Mouse (Mus musculus) gonadal fat pad, adult 2 months (tissue): ENCODE data around the gene Exoc3. TPM values are rescaled to one million over a fixed set of nuclear protein-coding genes. Genes with fewer than 3 reads are reported as not detected.

ENCODE experiments used
- DNase-seq: peaks from one replicate; pipeline ENCODE4 v3.0.0-alpha.2; 2012; ENCODE audit warnings: low read depth
- polyA plus RNA-seq: library from polyadenylated mRNA; depleted of rRNA; stranded (reverse); fragments of >200 nt; gene quantifications from 2 replicates; pipeline ENCODE4 v1.2.3, GENCODE M21; 2012; rRNA removed

Gene Exoc3
- polyA plus RNA-seq = 28.5 and 35.1 TPM in 2 replicates

GRCm38 (mm10) chr13:74208317-74208985 lies at the start of gene Exoc3:
Gene Exoc3 (minus strand): TSS chr13:74208732.
- DNase-seq = no peak

GRCm38 (mm10) chr13:74246494-74246893 lies 38.0 kb upstream of the Exoc3 start:
- DNase-seq = no peak

DNA sequence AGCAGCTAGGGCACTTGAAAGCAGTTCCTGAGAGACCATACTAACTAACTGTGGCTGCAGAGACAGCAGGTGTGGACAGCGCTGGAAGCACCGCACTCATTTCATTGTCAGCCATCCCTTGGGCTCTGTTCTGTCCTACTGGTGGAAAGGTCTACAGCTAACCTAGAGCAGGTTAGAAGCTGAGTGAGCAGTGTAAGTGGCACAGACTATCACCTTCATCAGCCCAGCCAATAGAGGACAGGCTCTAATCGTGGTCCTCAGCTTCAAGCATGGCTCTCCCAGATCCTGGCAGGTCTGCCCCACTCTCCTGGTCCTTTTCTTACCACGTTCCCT lies 37.3 kb upstream of the Exoc3 start:
- DNase-seq = no peak

- DNase-seq = no peak
These were observed 36.8 kb upstream of the Exoc3 start for GRCm38 (mm10) chr13:74245214-74245898.

GRCm38 (mm10) chr13:74237574-74237973 lies 29.0 kb upstream of the Exoc3 start:
- DNase-seq = no peak

GRCm38 (mm10) chr13:74220659-74221058 lies 12.1 kb upstream of the Exoc3 start:
- DNase-seq = no peak

- DNase-seq = no peak
These were observed 9.9 kb upstream of the Exoc3 start for GRCm38 (mm10) chr13:74218441-74218840.

DNA sequence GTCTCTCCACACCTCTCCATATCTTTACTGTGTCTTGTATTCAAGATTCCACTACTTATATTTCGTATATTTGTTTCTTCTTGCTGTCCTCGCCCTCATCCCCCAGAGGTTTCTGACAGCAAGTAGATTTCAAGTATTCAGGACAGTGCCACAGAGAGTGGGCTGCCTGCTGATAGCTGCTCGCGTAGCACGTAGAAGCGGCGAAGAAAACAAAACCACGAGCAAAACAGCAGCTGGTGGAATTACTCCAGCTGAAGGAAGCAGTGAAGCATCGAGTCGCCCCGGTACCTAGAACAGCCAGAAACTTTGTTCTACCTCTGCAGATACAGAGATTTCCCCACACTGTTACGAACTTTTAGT lies 434 bp upstream of the Exoc3 start:
- DNase-seq = no peak

GRCm38 (mm10) chr13:74196451-74196850 lies 12.1 kb downstream of the Exoc3 start:
- no peak for DNase-seq

- no peak for DNase-seq
These were observed 15.9 kb downstream of the Exoc3 start for GRCm38 (mm10) chr13:74192613-74193012.

DNA sequence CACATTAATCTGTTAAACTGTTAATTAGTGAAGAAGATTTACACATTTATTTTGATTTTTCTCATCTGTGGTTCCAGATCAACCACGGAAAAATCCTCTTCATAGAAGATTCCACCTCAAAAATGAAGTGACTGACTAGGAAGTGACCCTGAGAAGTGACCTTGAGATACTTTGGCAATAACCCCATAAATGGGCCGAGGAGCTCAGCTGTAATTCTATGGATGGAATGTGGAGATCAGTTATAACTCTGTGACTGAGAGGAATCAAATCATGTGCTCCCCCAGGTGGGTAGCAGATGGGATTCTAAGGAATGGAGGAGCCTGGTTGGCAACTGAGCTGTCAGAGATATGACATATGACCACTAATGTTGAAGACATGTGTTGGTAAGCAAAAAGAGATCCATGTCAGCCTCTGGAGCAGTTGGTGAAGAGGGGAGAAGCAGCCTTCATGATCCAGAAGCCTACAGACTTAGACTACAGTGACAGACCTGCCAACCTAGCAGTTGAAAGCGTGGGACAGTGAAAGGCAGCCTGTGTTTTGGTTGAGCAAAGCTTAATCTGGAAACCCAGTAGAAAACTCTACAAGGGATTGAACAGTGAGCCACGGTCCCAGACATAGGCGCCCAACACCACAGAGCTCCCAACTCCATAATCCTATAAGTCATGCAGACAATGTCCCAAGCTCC lies 25.4 kb downstream of the Exoc3 start:
- no peak for DNase-seq

DNA sequence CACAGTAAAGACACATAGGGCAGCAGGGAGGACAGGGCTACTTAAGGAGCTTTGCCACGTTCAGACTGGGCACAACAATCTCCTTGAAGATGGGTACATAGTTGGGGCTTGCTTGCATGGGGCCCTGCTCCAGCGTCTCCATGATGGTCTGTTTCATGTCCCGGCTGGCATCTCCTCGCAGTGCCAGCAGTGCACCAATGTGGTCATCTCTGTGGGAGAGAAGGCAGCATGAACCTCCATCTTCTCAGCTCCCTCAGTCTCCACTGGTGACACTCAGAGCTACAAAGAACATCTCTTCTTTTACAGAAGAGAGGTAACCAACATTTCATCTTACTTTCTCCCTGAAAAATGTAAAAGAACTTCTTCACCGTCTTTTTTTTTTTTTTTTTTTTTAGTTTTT lies 36.5 kb downstream of the Exoc3 start:
- no peak for DNase-seq

- DNase-seq = no peak
These were observed 38.9 kb downstream of the Exoc3 start for GRCm38 (mm10) chr13:74169446-74170164.

- DNase-seq = no peak
These were observed 41.0 kb downstream of the Exoc3 start for GRCm38 (mm10) chr13:74167492-74167891.

GRCm38 (mm10) chr13:74167057-74167413 lies 41.5 kb downstream of the Exoc3 start:
- no peak for DNase-seq

GRCm38 (mm10) chr13:74166348-74167056 lies 42.0 kb downstream of the Exoc3 start:
- no peak for DNase-seq

DNA sequence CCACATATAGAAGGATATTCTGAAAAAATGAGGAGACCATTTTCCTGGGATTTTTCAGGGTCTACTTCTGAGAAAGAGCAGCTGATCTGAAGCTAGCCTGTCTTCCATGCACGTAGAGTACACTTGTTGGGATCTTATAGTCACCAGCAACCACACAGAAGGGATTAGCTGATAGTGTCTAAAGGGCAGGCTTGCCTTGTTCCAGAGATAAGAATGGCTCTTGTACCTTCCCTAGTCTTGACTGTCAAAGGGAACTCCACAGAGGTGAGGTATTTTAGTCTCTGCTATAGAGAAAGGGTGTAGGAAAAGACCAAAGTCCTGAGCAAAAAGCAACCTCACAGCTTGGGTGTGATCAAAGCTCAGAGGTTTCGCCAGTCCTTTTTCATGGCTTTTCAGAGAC lies 61.2 kb downstream of the Exoc3 start:
- DNase-seq = no peak

DNA sequence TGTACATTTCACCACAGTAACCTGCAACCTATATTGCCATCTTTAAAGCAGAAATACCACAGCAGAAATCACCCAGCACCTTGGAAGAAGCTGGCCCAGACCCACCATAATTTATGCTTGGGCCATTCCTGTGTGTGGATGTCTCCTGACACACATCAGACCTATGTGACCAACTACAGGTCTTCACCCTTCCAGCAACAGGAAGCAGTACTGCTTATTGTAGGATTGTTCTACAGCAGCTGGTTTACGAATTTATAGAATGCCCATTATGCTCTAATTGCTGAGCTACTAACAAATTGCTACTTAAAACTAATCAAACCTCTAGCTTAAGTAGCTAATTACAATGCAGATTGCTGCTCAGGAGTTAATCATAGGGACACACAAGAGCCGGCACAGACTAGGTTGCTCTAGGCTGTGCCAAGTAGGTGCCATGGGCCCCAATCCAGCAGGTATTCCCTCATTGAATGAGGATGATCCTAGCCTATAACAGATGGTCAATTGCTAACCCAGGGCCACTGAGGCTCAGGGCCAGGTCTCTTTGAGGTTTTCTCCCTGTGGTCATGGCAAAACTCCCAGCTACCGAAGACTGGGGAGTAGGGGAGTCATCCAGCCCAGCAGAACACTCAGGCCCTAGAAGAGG lies 62.4 kb downstream of the Exoc3 start:
- DNase-seq = no peak

GRCm38 (mm10) chr13:74144120-74144884 lies 64.2 kb downstream of the Exoc3 start:
- DNase-seq = no peak

GRCm38 (mm10) chr13:74143282-74143681 lies 65.2 kb downstream of the Exoc3 start:
- no peak for DNase-seq

DNA sequence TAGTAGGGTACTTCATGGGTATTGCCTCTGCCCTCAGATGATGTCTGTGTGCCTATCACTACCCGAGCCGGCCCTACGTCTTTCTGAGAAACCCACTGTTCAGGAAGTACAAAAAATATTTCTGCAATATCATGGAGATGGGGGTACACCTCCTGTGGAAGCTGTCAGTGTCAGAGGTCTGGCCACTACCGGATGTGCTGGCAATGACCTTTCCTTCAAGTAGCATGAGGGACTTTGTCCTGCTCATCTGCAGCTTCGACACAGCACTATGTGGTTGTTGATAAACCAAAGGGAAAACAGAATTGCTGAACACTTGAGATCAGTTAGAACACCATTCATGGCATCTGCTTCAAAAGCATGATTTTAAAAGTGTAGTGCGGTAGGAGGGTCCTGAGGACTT lies 67.7 kb downstream of the Exoc3 start:
- no peak for DNase-seq
